Mouse (Mus musculus): ENCODE measurements around the gene Pik3c2b.
"Not testable (repeated sequence)": the region's sequence is repeated elsewhere in the genome, so short reads cannot be mapped to it uniquely, and the experiment has no call there.

Pik3c2b gene

GRCm38 (mm10) chr1:133033316-133034090 is 12.0 kb upstream of the Pik3c2b start:
- no peak for DNase-seq (ENCODE audit: low read depth, low spot score)

GRCm38 (mm10) chr1:133034091-133034460 is 11.4 kb upstream of the Pik3c2b start:
- no peak for DNase-seq (ENCODE audit: low read depth, low spot score)

- DNase-seq (ENCODE audit: low read depth, low spot score): not testable (repeated sequence)
Observed at GRCm38 (mm10) chr1:133034682-133035081, 10.8 kb upstream of the Pik3c2b start.

GRCm38 (mm10) chr1:133039505-133039949 is 5.9 kb upstream of the Pik3c2b start:
- DNase-seq (ENCODE audit: low read depth, low spot score): peak; percentile 63

- no peak for DNase-seq (ENCODE audit: low read depth, low spot score)
Observed at GRCm38 (mm10) chr1:133045861-133046440, 484 bp downstream of the Pik3c2b start.

GRCm38 (mm10) chr1:133046441-133046931 is 1.0 kb downstream of the Pik3c2b start:
- no peak for DNase-seq (ENCODE audit: low read depth, low spot score)

GRCm38 (mm10) chr1:133047575-133047974 is 2.1 kb downstream of the Pik3c2b start:
- no peak for DNase-seq (ENCODE audit: low read depth, low spot score)

GRCm38 (mm10) chr1:133048690-133049089 is 3.2 kb downstream of the Pik3c2b start:
- DNase-seq (ENCODE audit: low read depth, low spot score): no peak

- DNase-seq (ENCODE audit: low read depth, low spot score): no peak
Observed at GRCm38 (mm10) chr1:133050001-133050431, 4.5 kb downstream of the Pik3c2b start.

GRCm38 (mm10) chr1:133051829-133052228 is 6.4 kb downstream of the Pik3c2b start:
- no peak for DNase-seq (ENCODE audit: low read depth, low spot score)

GRCm38 (mm10) chr1:133053034-133053433 is 7.6 kb downstream of the Pik3c2b start:
- DNase-seq (ENCODE audit: low read depth, low spot score): no peak

GRCm38 (mm10) chr1:133054326-133054725 is 8.9 kb downstream of the Pik3c2b start:
- DNase-seq (ENCODE audit: low read depth, low spot score): no peak

- DNase-seq (ENCODE audit: low read depth, low spot score): no peak
Observed at GRCm38 (mm10) chr1:133057345-133058034, 12.0 kb downstream of the Pik3c2b start.

GRCm38 (mm10) chr1:133059592-133059991 is 14.1 kb downstream of the Pik3c2b start:
- DNase-seq (ENCODE audit: low read depth, low spot score): no peak

GRCm38 (mm10) chr1:133060681-133061080 is 15.2 kb downstream of the Pik3c2b start:
- no peak for DNase-seq (ENCODE audit: low read depth, low spot score)

- DNase-seq (ENCODE audit: low read depth, low spot score): no peak
Observed at GRCm38 (mm10) chr1:133063164-133063563, 17.7 kb downstream of the Pik3c2b start.

- DNase-seq (ENCODE audit: low read depth, low spot score): no peak
Observed at GRCm38 (mm10) chr1:133068268-133068667, 22.8 kb downstream of the Pik3c2b start.

GRCm38 (mm10) chr1:133068669-133069274 is 23.3 kb downstream of the Pik3c2b start:
- DNase-seq (ENCODE audit: low read depth, low spot score): no peak

- no peak for DNase-seq (ENCODE audit: low read depth, low spot score)
Observed at GRCm38 (mm10) chr1:133069275-133070120, 24.0 kb downstream of the Pik3c2b start.

- DNase-seq (ENCODE audit: low read depth, low spot score): no peak
Observed at GRCm38 (mm10) chr1:133070157-133070556, 24.7 kb downstream of the Pik3c2b start.
